9 mouse cellular contexts compared by ENCODE assay signal in the genomic region with DNA sequence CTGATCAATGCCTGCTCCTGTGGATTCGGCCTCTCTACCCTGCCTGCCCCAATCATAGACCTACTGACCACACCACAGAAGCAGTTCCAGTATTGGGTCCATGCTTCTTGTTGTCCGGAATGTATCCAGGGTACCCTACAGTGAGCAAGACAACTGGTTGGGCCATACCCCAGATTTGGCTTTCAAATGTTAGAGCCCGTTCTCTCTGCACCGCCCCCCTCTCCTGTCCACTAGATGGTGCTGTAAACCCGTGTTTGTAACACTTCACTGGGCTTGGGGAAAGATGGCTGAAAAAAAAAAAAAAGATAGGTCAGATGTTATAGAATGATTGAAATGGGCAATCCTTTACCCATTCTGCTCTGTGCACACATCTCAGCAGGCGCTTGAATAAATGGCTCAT. TPM values are rescaled to one million over a fixed set of nuclear protein-coding genes. Genes with fewer than 3 reads are reported as not detected.
DNase-seq lines count a peak whose midpoint lies in the region; ATAC-seq and TF ChIP-seq lines count a peak whose summit lies in the region.
"Had no signal": no experiment of that assay in that cellular context is flagged by ENCODE, and none has a peak within 500 bp of the region (broad histone marks: within the 10 kb centered on the region; RNA-seq: fewer than 3 reads in every experiment).

No protein-coding gene starts in this region.

- TF ChIP-seq CTCF in C2C12 (IDR thresholded peaks at IDR 0.05; ENCODE audit: control insufficient read depth, insufficient read depth, insufficient read length): peak; percentile 11

- no peak for ATAC-seq in activated CD4-positive, CD25-positive, alpha-beta regulatory T cell, adult 4 months

- no peak overlapping the region for H3K4me3 ChIP-seq in C2C12 (ENCODE audit: insufficient read depth, poor library complexity, severe bottlenecking)
- H3K4me3 ChIP-seq: heart, embryonic 15.5 days had no signal

- no peaks in the 10 kb centered on the region for H3K27me3 ChIP-seq in C2C12 (ENCODE audit: control insufficient read depth, insufficient read depth, insufficient read length)
- H3K27me3 ChIP-seq: heart, embryonic 15.5 days had no signal

- peak; percentile 55 for DNase-seq in Muller cell, postnatal 12 days (ENCODE audit: inconsistent ontology term)
- peak; percentile 84 to 87 for DNase-seq in cerebellum, postnatal 10 days
- peak; percentile 45 to 52 for DNase-seq in frontal cortex, postnatal 25 days (ENCODE audit: low spot score in 2 of 2)
- DNase-seq in kidney, postnatal 4 days: peak; percentile 70 to 75
- peak; percentile 32 for DNase-seq in lung, postnatal 10 days
- DNase-seq in right cerebral cortex, adult 2 months (ENCODE audit: low spot score in 2 of 2): peak; percentile 72 to 79

- H3K79me2 ChIP-seq in C2C12 (ENCODE audit: control insufficient read depth, insufficient read depth): no peaks in the 10 kb centered on the region

- H3K36me3 ChIP-seq in C2C12 (ENCODE audit: control insufficient read depth, insufficient read depth): no peaks in the 10 kb centered on the region
- H3K36me3 ChIP-seq: heart, embryonic 15.5 days had no signal

- H3ac ChIP-seq in C2C12 (ENCODE audit: control insufficient read depth, insufficient read length, low read depth): no peak overlapping the region

- H3K79me3 ChIP-seq in C2C12 (ENCODE audit: low read depth): no peaks in the 10 kb centered on the region

TF ChIP-seq in C2C12, 6 proteins besides CTCF, POLR2A, EP300 and RAD21:
- TF ChIP-seq FOSL1 (IDR thresholded peaks at IDR 0.05; ENCODE audit: insufficient read depth, low read length, poor library complexity, severe bottlenecking) (no peak), MYOG (IDR thresholded peaks at IDR 0.05; ENCODE audit: control insufficient read depth, extremely low read depth, insufficient read length) (no peak), CEBPB (IDR thresholded peaks at IDR 0.05; ENCODE audit: low read depth) (no peak), MYOD1 (IDR thresholded peaks at IDR 0.05; ENCODE audit: control insufficient read depth, insufficient read length, low read depth) (no peak), USF1 (IDR thresholded peaks at IDR 0.05; ENCODE audit: low read depth) (no peak), MAX (IDR thresholded peaks at IDR 0.05) (no peak)

RNA-seq across cellular contexts. Expression of gene B3gat2, which starts 56.1 kb away (rescaled TPM):
- 0.11 TPM for polyA plus RNA-seq in C2C12 (2012; fragmentation: generic; extraction: Trizol)
- polyA plus RNA-seq in activated CD4-positive, CD25-positive, alpha-beta regulatory T cell, adult 4 months (2017; shearing (Covaris generic)): 1 to 10 TPM; 1.6 to 2.1 TPM

Comparison
In these comparisons a context has a peak if more than half of its experiments do, and no peak if none do; other contexts are left out.
1. DNase-seq: peak in every context shown above with its lines; median percentile 86 in cerebellum, postnatal 10 days; 76 in right cerebral cortex, adult 2 months; 72 in kidney, postnatal 4 days; 55 in Muller cell, postnatal 12 days; 48 in frontal cortex, postnatal 25 days; 32 in lung, postnatal 10 days.